Mouse (Mus musculus) CD4-positive, CD25-positive, alpha-beta regulatory T cell (primary cell): ENCODE measurements around the gene Mtf2. TPM values are rescaled to one million over a fixed set of nuclear protein-coding genes. Genes with fewer than 3 reads are reported as not detected.

Source experiments
- polyA plus RNA-seq: library from polyadenylated mRNA; unstranded; fragments of 100-300 nt; shearing (Covaris generic); gene quantifications from one replicate; pipeline ENCODE4 v1.2.1, GENCODE M21; 2017

The Mtf2 gene
- polyA plus RNA-seq = 88.2 TPM

DNA sequence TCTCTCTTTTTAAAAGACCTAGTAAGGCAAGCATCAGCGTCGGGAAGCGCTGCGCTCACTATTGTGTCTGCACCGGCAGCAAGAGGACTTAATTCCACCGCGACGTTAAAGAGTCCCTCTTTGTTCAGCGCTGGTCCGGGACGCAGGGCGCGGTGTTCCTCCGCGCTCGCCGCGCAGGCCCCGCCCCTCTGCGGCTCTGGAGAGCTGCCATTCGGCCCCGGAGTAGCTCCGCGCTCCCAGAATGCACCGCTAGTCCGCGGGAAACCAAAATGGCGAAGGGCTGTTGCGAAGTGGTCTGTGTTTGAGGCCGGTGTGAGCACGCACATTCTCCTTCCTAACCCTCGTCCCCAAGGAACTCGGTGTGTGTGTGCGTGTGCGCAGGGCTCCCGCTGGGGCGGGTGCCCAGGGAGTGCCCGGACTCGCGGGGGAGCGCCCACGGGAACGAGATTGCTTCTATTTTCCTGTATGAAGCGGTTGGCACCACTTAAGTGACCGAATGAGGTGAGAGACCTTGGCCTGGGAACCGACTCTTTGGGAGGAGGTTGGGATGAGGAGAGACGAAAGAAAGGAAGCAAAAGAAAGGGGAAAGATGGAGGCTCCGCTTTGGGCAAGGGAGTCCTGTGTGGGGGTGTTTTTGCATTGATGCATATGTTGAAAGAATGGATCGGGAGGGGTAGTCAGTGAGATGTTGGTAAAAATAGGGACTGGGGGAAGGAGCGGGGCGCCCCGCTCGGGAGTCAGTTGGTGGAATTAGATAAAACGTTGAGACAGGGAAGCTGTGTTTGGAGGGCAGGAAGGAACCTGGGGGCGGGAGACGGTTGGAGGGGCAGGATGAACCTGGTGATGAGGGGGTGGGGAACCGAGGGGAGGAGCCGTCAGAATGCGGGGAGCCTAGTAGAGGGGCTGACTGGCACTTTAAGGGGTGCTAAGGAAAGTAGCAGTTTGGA lies at the start of gene Mtf2:
Gene Mtf2 (plus strand): TSS at position 210 of the 947 bp plus-strand sequence.

DNA sequence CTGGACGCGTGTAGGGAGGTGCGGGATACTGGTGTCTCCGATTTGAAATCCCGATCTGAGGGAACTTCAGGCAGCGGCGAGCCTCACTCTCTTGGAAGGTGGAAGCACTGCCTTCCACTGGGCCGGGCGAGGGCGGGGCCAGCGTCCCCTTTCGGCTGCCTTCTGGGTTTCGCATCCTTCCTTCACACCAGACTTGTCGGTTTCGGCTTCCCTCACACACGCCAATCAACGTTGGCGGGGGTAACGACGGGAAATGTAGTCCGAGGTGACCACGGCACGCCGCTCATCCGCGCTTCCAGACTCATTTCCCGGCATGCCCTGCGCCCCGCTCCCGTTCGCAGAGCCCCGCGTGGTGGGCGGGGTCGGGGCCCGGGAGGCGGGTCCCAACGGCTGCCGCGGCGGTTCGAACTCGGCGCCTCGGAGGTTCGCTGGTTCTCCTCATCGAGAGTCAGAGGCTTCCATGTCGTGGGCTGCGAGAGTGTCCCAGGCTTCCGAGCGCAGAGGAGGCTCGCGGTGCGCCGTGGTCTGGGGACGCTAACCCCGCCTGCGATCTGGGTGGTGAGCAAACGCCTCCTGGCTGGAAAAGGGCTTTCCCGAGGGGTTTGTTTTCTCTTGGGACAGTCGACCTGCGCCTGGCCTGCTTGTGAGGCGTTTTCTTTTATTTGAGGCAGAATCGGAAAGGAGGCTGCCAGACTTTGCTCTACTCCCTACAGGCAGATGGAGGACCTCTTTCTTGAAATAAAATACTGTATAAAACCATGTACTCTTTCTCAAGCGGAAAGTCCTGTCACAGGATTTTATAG lies 67.2 kb downstream of the Mtf2 start, which contains the start of the genes Tmed5 and Ccdc18:
Gene Tmed5 (minus strand): TSS at position 180 of the 803 bp plus-strand sequence.
Gene Ccdc18 (plus strand): TSS at position 435 of the 803 bp plus-strand sequence.

Other genes starting within 250 kb of the Mtf2 start
- gene Ube2d2b, start 235.6 kb upstream of the Mtf2 start, polyA plus RNA-seq = not detected
- 4.2 TPM for gene Evi5, start 190.6 kb upstream of the Mtf2 start, polyA plus RNA-seq
- 29.8 TPM for gene Rpl5, start 165.2 kb upstream of the Mtf2 start, polyA plus RNA-seq
- 78.2 TPM for gene Fam69a, start 78.6 kb upstream of the Mtf2 start, polyA plus RNA-seq
- 80.4 TPM for gene Tmed5, start 66.9 kb downstream of the Mtf2 start, polyA plus RNA-seq
- gene Ccdc18, start 67.2 kb downstream of the Mtf2 start, polyA plus RNA-seq = 0.87 TPM
- gene Dr1, start 203.2 kb downstream of the Mtf2 start, polyA plus RNA-seq = 75.2 TPM
- 4.1 TPM for gene Pigg, start 246.9 kb downstream of the Mtf2 start, polyA plus RNA-seq